Mouse (Mus musculus): Measurements from ENCODE around the gene Scrt2. TPM values are rescaled to one million over a fixed set of nuclear protein-coding genes. Genes with fewer than 3 reads are reported as not detected.

Scrt2 gene
- total RNA-seq (2014; rRNA removed) = 6.7 and 10.8 TPM in 2 replicates
- polyA plus RNA-seq (2015; fragmentation: Nextera tagmentation; extraction: Ambion mirVana) = 2.2 and 2.3 TPM in 2 replicates

DNA sequence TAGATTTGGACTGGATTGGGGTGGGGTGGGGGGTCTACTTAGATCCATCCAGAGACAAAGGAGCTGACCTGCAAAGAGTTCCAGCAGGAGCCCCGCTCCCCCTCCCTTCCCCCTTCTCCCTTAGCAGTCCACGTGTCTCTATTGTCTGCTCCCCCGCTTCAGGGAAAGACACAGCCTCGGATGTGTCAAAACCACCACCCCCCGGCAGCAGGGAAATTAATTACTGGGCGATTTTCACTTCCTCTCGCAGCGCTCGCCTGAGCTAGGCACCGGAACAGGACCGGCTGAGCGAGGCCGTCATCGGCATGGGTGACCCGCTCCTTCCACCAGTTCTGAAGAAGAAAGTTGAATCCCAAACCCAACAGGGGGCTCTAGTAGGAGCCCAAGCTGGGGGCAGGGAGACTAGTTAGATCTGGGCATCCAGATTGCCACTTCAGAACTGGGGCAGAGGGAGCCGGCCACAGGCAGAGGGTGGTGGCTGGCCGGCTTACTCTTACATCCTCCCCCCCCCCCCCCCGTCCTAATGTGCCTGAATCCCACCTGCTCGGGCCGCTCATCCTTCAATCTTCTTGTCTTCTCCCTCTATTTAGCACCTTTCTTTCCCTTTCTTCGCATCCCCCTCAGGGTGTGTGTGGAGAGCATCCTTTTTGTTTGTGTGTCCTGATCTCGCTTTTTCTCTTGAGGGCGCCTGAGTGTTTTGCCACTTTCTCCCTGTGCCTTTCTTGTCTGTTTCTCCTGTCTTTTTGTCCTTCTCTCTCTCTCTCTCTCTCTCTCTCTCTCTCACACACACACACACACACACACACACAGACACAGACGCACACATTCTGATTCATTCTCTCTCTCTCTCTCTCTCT lies at the start of gene Scrt2:
TSS of gene Scrt2 (plus strand) at position 845 of the 857 bp plus-strand sequence.
- TF ChIP-seq CTCF (IDR thresholded peaks at IDR 0.05) = no peak
- peak within 1 kb of the TSS; percentile 81 for H3K27ac ChIP-seq (ENCODE audit: low read depth, low read length)
- peak; percentile 77 for DNase-seq (ENCODE audit: low spot score)
- H3K4me1 ChIP-seq (ENCODE audit: insufficient read depth, low read length) = peaks cover 27% of the 10 kb centered on the region
- H3K4me3 ChIP-seq (ENCODE audit: low read depth, low read length) = peak within 1 kb of the TSS; percentile 81
- no peaks in the 10 kb centered on the region for H3K36me3 ChIP-seq (ENCODE audit: insufficient read depth, low read length)
- peak within 1 kb of the TSS; percentile 91 for H3K4me2 ChIP-seq (ENCODE audit: low read depth, low read length, poor library complexity, severe bottlenecking)
- peak; percentile 48 for ATAC-seq (ENCODE audit: low FRiP score)
- H3K9ac ChIP-seq (replicated peaks; ENCODE audit: low read length, poor library complexity, severe bottlenecking) = peak within 1 kb of the TSS; percentile 75
- H3K9me3 ChIP-seq (ENCODE audit: low read length) = no peaks in the 10 kb centered on the region
- under 1% methylated on average over 22 of the region's 24 CpGs for WGBS
- no peaks in the 10 kb centered on the region for H3K27me3 ChIP-seq (ENCODE audit: insufficient read depth, low read length)

DNA sequence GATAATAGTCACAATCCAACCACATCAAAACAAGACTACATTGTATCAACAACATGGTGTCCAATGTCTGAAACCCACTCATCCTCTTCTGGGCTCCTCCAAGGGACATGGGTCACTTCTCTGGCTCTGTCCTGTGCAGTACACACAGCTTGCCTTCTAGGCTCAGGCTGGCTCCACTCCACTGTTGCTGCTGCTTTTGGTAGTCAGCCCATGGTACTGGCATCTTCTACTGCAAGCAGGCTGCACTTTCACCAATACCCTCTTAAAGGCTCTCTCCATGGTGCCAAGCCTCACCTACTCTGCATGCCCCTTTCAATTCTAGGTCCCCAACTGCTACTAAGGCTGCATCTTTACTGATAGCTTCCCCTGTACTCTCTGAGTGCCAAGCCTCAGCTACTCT lies 41.2 kb upstream of the Scrt2 start:
- H3K4me1 ChIP-seq (ENCODE audit: insufficient read depth, low read length) = no peaks in the 10 kb centered on the region
- H3K4me3 ChIP-seq (ENCODE audit: low read depth, low read length) = no peak overlapping the region
- H3K36me3 ChIP-seq (ENCODE audit: insufficient read depth, low read length) = no peaks in the 10 kb centered on the region
- H3K27ac ChIP-seq (ENCODE audit: low read depth, low read length) = no peak overlapping the region
- no peak overlapping the region for H3K4me2 ChIP-seq (ENCODE audit: low read depth, low read length, poor library complexity, severe bottlenecking)
- no peak for ATAC-seq (ENCODE audit: low FRiP score)
- TF ChIP-seq CTCF (IDR thresholded peaks at IDR 0.05) = no peak
- no peak for DNase-seq (ENCODE audit: low spot score)
- no peaks in the 10 kb centered on the region; the same call in 1 of the 2 replicates for H3K9me3 ChIP-seq (ENCODE audit: low read length)
- H3K9ac ChIP-seq (replicated peaks; ENCODE audit: low read length, poor library complexity, severe bottlenecking) = no peak overlapping the region
- no peaks in the 10 kb centered on the region for H3K27me3 ChIP-seq (ENCODE audit: insufficient read depth, low read length)

GRCm38 (mm10) chr2:152047116-152048002 lies 34.0 kb upstream of the Scrt2 start:
- Histone ChIP-seq H3K4me3 (ENCODE audit: low read depth, low read length) (no peak overlapping the region), H3K36me3 (ENCODE audit: insufficient read depth, low read length) (no peaks in the 10 kb centered on the region)

GRCm38 (mm10) chr2:152048003-152048980 lies 33.0 kb upstream of the Scrt2 start:
- Histone ChIP-seq H3K27me3 (ENCODE audit: insufficient read depth, low read length) (no peaks in the 10 kb centered on the region), H3K36me3 (ENCODE audit: insufficient read depth, low read length) (no peaks in the 10 kb centered on the region), H3K4me2 (ENCODE audit: low read depth, low read length, poor library complexity, severe bottlenecking) (peak overlapping the region; percentile 98), H3K4me1 (ENCODE audit: insufficient read depth, low read length) (peaks cover 9% of the 10 kb centered on the region; the same call in 1 of the 2 replicates), H3K9me3 (ENCODE audit: low read length) (no peaks in the 10 kb centered on the region), H3K27ac (ENCODE audit: low read depth, low read length) (no peak overlapping the region), H3K4me3 (ENCODE audit: low read depth, low read length) (peak overlapping the region; percentile 58), H3K9ac (replicated peaks; ENCODE audit: low read length, poor library complexity, severe bottlenecking) (peak overlapping the region; percentile 64)
- DNase-seq (ENCODE audit: low spot score) = peak; percentile 25
- TF ChIP-seq CTCF (IDR thresholded peaks at IDR 0.05) = no peak
- ATAC-seq (ENCODE audit: low FRiP score) = peak; percentile 45; the same call in 1 of the 2 replicates
- 3% methylated on average over 65 of the region's 82 CpGs for WGBS

More at GRCm38 (mm10) chr2:152047116-152048002, 34.0 kb upstream of the Scrt2 start:
- DNase-seq (ENCODE audit: low spot score) (peak; percentile 60), ATAC-seq (ENCODE audit: low FRiP score) (no peak)
- Histone ChIP-seq H3K4me1 (ENCODE audit: insufficient read depth, low read length) (peaks cover 9% of the 10 kb centered on the region; the same call in 1 of the 2 replicates), H3K9ac (replicated peaks; ENCODE audit: low read length, poor library complexity, severe bottlenecking) (no peak overlapping the region), H3K27me3 (ENCODE audit: insufficient read depth, low read length) (no peaks in the 10 kb centered on the region), H3K9me3 (ENCODE audit: low read length) (no peaks in the 10 kb centered on the region), H3K4me2 (ENCODE audit: low read depth, low read length, poor library complexity, severe bottlenecking) (peak overlapping the region; percentile 98; the same call in 1 of the 2 replicates), H3K27ac (ENCODE audit: low read depth, low read length) (no peak overlapping the region)
- 9% methylated on average over 25 of the region's 25 CpGs for WGBS
- TF ChIP-seq CTCF (IDR thresholded peaks at IDR 0.05) = no peak

DNA sequence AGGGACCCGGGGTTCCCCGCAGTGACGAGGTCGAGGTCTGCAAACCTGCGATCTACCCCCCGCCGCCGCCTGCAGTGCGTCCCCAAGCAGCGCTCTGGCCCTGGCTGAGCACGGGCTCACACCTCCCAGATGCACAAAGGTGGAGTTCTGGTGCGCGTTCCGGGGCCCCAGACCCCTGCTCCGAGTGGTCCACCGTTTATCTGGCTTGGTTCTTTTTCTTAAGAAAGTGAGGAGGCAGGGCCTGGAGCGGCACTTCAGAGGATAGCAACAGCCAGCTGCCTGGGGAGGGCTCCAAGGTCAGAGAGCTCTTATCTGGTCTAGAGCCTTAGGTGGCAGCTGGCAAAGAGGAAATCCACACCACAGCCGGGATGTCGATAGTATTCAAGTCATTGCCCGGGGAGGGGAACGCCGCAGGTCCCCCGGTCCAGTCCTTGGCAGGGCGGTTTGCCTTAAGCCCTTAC lies 32.3 kb upstream of the Scrt2 start:
- peak; percentile 19 for DNase-seq (ENCODE audit: low spot score)

More for the DNA sequence above, 32.3 kb upstream of the Scrt2 start:
- TF ChIP-seq CTCF (IDR thresholded peaks at IDR 0.05) = no peak
- H3K4me3 ChIP-seq (ENCODE audit: low read depth, low read length) = peak overlapping the region; percentile 58
- peak overlapping the region; percentile 98 for H3K4me2 ChIP-seq (ENCODE audit: low read depth, low read length, poor library complexity, severe bottlenecking)
- H3K27ac ChIP-seq (ENCODE audit: low read depth, low read length) = no peak overlapping the region
- no peaks in the 10 kb centered on the region for H3K9me3 ChIP-seq (ENCODE audit: low read length)
- ATAC-seq (ENCODE audit: low FRiP score) = peak; percentile 11; the same call in 1 of the 2 replicates
- under 1% methylated on average over 24 of the region's 24 CpGs for WGBS
- H3K36me3 ChIP-seq (ENCODE audit: insufficient read depth, low read length) = no peaks in the 10 kb centered on the region
- H3K4me1 ChIP-seq (ENCODE audit: insufficient read depth, low read length) = peaks cover 9% of the 10 kb centered on the region; the same call in 1 of the 2 replicates
- H3K9ac ChIP-seq (replicated peaks; ENCODE audit: low read length, poor library complexity, severe bottlenecking) = peak overlapping the region; percentile 64
- no peaks in the 10 kb centered on the region for H3K27me3 ChIP-seq (ENCODE audit: insufficient read depth, low read length)

Measured in midbrain, postnatal 0 days (tissue).